Mouse (Mus musculus) ES-Bruce4 (cell line): ENCODE measurements at regions not wholly inside any gene's neighbourhood (a gene's known extent, or its start where the extent isn't known, plus 50 kb on each side); places are given as distances from the start of the nearest gene placed in this dataset.

Source experiments
- CTCF ChIP-seq: IDR thresholded peaks from one replicate; pipeline ENCODE4 v1.8.1; 2011; ENCODE audit warnings: low read depth, low read length
- EP300 ChIP-seq: IDR thresholded peaks from 2 replicates; pipeline ENCODE4 v1.6.1; 2011; ENCODE audit warnings: low read depth, low read length; ENCODE audit not compliant: insufficient read depth
- POLR2A ChIP-seq: IDR thresholded peaks from one replicate; pipeline ENCODE4 v1.8.1; 2011; ENCODE audit warnings: low read length; ENCODE audit not compliant: insufficient read depth

DNA sequence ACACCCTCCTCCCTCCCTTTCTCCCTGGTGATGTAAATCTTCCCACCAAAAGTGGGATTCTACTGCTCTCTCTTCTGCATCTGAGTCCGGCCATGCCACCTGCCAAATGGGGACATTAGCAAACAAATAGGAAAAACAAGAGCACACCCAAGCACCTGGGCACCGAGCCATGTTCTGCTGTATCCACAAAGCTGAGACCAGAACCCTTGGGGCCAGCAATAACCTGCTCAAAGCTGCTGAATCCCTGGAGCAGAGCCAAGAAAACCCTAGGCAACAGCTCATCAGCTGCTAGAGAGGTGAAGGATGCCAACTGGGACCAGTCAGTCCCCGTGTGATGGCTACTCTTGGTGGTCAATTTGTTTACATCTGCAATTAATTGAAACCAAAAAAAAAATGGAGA, 83.5 kb upstream of the Ptpn13 start:
- TF ChIP-seq CTCF, result no peak
- no peak for TF ChIP-seq POLR2A
- TF ChIP-seq EP300, result no peak
